Mouse (Mus musculus) left cerebral cortex, postnatal 4 days (tissue): ENCODE measurements around the gene 4933428M09Rik. TPM values are rescaled to one million over a fixed set of nuclear protein-coding genes. Genes with fewer than 3 reads are reported as not detected.
"Not testable (repeated sequence)": the region's sequence is repeated elsewhere in the genome, so short reads cannot be mapped to it uniquely, and the experiment has no call there.

Experiments used
- DNase-seq: peaks from one replicate; pipeline ENCODE4 v3.0.0-alpha.2; 2022
- intact Hi-C: fragments of 180-260 bp; cut with DNase I; formaldehyde crosslinking; loops from one replicate; pipeline ENCODE4 v1.15.1; 2025
- total RNA-seq, 2 experiments: library from RNA; stranded (reverse); gene quantifications; 2 replicates each; pipeline ENCODE4 v1.2.3; 2021

The 4933428M09Rik gene
- not detected for total RNA-seq

GRCm38 (mm10) chrX:139178928-139179327 lies at the start of gene 4933428M09Rik:
Gene 4933428M09Rik, plus strand, starts transcription at chrX:139179228.
- DNase-seq, result no peak
- intact Hi-C loops, result no loop called here

- intact Hi-C loops, result no loop called here
- DNase-seq, result peak; percentile 61
Measured at GRCm38 (mm10) chrX:139134031-139134430, 45.0 kb upstream of the 4933428M09Rik start.

GRCm38 (mm10) chrX:139191506-139191905 lies 12.5 kb downstream of the 4933428M09Rik start:
- intact Hi-C loops, DNase-seq: not testable (repeated sequence)

GRCm38 (mm10) chrX:139194572-139195279 lies 15.7 kb downstream of the 4933428M09Rik start:
- DNase-seq, result no peak
- intact Hi-C loops, result no loop called here

- DNase-seq, intact Hi-C loops: not testable (repeated sequence)
Measured at GRCm38 (mm10) chrX:139209191-139209828, 30.3 kb downstream of the 4933428M09Rik start.

GRCm38 (mm10) chrX:139209829-139210225 lies 30.8 kb downstream of the 4933428M09Rik start, which contains the start of gene Mum1l1:
Gene Mum1l1, plus strand, starts transcription at chrX:139210042.
- intact Hi-C loops, result no loop called here
- DNase-seq, result peak; percentile 79

- DNase-seq, result no peak
- intact Hi-C loops, result no loop called here
Measured at GRCm38 (mm10) chrX:139214765-139215164, 35.7 kb downstream of the 4933428M09Rik start.

GRCm38 (mm10) chrX:139216409-139216808 lies 37.4 kb downstream of the 4933428M09Rik start:
- DNase-seq, result no peak
- intact Hi-C loops, result no loop called here

GRCm38 (mm10) chrX:139216991-139217593 lies 38.1 kb downstream of the 4933428M09Rik start:
- DNase-seq, result peak; percentile 73
- intact Hi-C loops, result no loop called here

- intact Hi-C loops, result no loop called here
- DNase-seq, result no peak
Measured at GRCm38 (mm10) chrX:139217776-139218175, 38.7 kb downstream of the 4933428M09Rik start.

GRCm38 (mm10) chrX:139219017-139219416 lies 40.0 kb downstream of the 4933428M09Rik start:
- DNase-seq, result peak; percentile 44
- intact Hi-C loops, result no loop called here

GRCm38 (mm10) chrX:139220830-139221229 lies 41.8 kb downstream of the 4933428M09Rik start:
- no peak for DNase-seq
- intact Hi-C loops, result no loop called here

- intact Hi-C loops, result no loop called here
- DNase-seq, result no peak
Measured at GRCm38 (mm10) chrX:139221893-139222292, 42.9 kb downstream of the 4933428M09Rik start.

Other genes starting within 250 kb of the 4933428M09Rik start
- gene Serpina7, start 94.0 kb upstream of the 4933428M09Rik start, total RNA-seq, result not detected
- gene 4930513O06Rik, start 93.0 kb upstream of the 4933428M09Rik start, total RNA-seq, result not detected
- 1 to 10 TPM; 2.8 to 2.9 TPM for gene Mum1l1, start 30.8 kb downstream of the 4933428M09Rik start, total RNA-seq
- gene Trap1a, start 154.5 kb downstream of the 4933428M09Rik start, total RNA-seq, result not detected